Mouse (Mus musculus) WW6 (cell line): ENCODE measurements around the gene Prpf40a.

Experiments
- DNase-seq: peaks from one replicate; pipeline ENCODE4 v3.0.0-alpha.2; 2013; ENCODE audit warnings: low read depth, low spot score

The Prpf40a gene

DNA sequence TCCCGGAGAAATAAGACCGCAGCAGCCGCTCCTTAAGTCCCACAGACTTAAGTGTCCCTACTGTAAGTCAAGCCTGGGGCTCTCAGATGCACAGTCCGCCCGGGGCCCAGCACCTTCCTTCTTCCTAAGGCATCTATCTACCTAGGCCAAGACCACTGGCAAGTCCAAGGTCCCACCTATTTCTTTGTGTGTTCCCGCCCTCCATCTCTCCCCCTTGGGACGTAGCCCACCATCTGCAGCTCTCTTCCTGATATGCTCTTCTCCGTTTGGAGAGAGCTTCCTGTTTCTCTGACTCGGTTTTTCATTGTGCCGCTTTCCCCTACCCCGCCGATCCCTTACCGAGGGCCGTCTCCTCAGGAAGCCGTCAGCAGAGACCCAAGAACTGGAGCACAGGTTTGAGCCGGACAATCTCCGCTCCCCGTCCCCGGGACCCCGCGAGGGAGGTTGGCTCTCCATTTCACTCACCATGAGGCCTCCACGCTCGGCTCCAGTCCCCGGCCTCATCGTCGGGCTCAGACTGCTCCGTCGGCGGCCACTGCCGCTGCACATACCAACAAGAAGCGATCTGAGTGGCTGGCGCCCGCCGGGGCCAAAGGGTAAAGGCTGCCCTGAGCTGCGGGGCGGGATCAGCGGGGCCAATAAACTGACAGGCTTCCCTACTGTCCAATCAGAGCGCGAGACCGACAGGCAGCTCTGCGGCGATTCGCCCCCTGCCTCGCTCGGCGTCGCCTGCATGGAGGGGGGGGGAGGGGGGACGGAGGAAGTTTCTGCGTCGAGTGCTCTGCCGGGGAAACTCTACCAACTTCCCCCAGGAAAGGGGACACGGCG is at the start of gene Prpf40a:
Prpf40a (minus strand) TSS at position 601 of the 828 bp plus-strand sequence.
- peak; percentile 93 for DNase-seq

- no peak for DNase-seq
These were observed 31.2 kb upstream of the Prpf40a start for GRCm38 (mm10) chr2:53222242-53222641.

DNA sequence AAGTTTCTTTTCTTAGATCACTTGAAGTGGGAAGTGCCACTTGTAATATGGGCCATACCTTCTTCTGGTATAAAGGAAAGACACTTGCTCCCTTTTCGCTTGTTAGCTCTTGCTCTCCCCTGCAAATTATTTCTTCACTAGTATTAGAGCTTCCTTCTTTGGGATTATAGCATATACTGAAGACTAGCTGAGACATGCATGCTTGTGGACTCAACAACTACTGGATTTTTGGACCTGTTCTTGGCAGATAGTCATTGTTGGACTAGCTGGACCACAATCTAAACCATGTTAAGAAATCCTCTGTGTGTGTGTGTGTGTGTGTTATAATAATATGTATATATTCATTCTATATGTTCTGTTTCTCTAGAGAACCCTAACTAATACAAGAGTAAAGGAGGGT is 22.4 kb upstream of the Prpf40a start:
- DNase-seq: no peak

- no peak for DNase-seq
These were observed 15.7 kb upstream of the Prpf40a start for GRCm38 (mm10) chr2:53206749-53207148.

- DNase-seq: no peak
These were observed 13.5 kb upstream of the Prpf40a start for GRCm38 (mm10) chr2:53204373-53205274.

GRCm38 (mm10) chr2:53200164-53200885 is 9.2 kb upstream of the Prpf40a start:
- DNase-seq: no peak

GRCm38 (mm10) chr2:53199203-53199602 is 8.1 kb upstream of the Prpf40a start:
- no peak for DNase-seq

- DNase-seq: no peak
These were observed 5.3 kb upstream of the Prpf40a start for GRCm38 (mm10) chr2:53196431-53196830.

- no peak for DNase-seq
These were observed 1.3 kb upstream of the Prpf40a start for GRCm38 (mm10) chr2:53192386-53192785.

- DNase-seq: peak; percentile 81
These were observed 588 bp upstream of the Prpf40a start, which contains the start of gene Arl6ip6 for GRCm38 (mm10) chr2:53191523-53192220. Arl6ip6 (plus strand) TSS chr2:53191726.

DNA sequence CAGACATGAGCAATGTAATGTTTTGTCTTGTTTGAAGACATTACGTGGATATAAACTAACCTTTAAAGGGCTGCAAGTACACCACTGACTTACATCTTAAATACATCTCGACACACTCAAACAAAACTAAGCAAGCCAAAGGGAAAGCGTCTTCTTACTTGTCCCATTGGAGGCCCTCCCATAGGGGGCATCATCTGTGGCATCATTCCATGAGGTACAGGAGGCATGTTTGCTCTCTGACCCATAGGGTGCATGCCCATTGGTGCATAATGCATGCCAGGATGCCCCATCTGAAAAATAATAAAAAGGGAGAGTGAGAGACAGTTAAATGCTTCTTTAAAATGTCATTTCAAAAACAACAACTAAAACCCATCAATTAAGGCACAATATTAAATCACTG is 1.3 kb downstream of the Prpf40a start:
- DNase-seq: peak; percentile 16

DNA sequence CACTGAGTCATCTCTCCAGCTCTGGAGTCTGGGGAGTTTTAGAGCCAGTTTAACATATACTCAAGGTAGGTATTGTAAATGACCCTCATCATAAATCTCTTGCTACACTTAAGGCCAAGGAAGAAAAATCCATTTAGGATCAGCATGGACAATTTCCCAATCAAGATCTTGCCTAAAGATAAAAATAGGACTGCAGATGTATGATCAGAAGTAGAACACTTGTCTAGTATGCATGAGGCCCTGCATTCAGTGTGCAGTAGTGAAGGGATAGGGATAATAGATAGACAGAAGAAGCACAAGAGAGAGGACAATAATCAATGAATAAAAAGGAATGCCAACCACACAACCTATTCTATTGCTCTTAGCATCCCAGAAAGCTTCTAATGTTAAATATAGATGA is 11.2 kb downstream of the Prpf40a start:
- no peak for DNase-seq

GRCm38 (mm10) chr2:53178966-53179365 is 12.1 kb downstream of the Prpf40a start:
- no peak for DNase-seq

- DNase-seq: no peak
These were observed 17.1 kb downstream of the Prpf40a start for GRCm38 (mm10) chr2:53173966-53174365.

GRCm38 (mm10) chr2:53146852-53147251 is 44.2 kb downstream of the Prpf40a start:
- no peak for DNase-seq

DNA sequence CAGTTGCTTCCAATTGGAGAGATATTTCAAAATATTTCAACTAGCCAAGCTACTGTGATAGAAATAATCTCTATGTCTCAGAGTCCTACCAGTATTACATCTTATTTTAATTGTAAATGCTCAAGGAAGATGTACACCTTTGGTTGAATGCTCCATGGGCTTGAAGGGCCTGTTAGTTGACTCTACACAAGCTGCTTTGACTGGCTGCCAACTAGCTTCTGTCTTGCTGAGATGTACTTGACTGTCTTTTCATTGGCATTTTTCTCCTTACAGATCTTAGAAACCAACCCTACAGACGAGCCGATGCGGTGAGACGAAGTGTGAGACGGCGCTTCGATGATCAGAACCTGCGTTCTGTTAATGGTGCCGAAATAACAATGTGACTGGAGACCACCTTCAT is 59.5 kb downstream of the Prpf40a start:
- no peak for DNase-seq

DNA sequence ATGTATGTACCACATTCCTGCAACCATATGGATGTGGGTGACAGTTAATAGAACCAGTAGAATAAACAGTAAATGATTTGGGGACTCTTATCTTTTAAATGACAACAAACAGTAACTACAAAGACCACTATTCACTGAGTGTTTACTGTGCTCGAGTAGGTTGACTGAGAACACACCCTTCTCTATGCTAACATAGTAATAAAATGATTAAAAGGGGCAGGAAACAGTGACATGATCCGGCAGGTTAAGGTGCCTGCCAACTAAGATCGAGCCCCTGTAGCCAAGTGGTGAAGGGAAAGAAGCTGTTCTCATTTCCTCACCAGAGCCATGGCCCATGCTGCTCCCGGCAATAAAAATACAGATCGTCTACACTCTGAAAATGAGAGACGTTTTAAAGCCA is 62.0 kb downstream of the Prpf40a start:
- no peak for DNase-seq

DNA sequence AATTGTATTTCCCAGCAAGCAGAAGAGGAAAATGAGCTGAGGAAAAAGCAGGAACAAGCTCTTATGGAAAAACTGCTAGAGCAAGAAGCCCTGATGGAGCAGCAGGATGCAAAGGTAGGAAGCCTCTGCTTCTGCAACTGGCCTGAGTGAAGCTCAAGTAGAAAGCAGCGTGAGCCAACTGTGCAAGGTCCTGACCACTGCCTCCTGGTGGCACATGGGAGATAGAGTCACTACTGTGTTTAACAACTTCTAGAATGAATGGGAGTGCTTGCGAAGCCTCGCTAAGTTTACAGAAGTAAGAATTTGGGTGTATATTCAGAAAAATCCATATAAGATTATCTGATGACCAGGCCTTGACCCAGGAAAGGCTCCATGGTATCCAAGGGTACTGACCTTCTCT is 65.1 kb downstream of the Prpf40a start:
- DNase-seq: no peak

GRCm38 (mm10) chr2:53121797-53122196 is 69.3 kb downstream of the Prpf40a start:
- DNase-seq: no peak

DNA sequence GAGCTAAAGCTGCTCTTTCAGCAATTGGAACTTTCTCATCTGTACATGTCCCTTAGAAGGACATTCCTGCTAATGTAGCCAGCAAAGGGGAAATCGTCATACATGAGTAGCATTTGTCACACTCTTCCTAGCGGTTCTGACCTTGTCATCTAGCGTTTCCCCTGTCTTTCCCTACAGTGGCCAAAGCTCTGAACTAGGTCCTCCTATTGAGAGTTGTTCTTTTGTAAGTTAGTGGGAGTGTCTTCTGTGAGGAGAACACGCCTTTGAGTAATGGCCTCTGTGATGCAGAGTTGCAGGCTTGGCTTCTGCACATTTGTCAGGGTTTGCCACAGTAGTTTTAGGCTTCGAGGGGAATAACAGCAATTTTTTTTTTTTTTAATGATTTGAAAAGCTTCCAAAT is 82.5 kb downstream of the Prpf40a start:
- DNase-seq: no peak

DNA sequence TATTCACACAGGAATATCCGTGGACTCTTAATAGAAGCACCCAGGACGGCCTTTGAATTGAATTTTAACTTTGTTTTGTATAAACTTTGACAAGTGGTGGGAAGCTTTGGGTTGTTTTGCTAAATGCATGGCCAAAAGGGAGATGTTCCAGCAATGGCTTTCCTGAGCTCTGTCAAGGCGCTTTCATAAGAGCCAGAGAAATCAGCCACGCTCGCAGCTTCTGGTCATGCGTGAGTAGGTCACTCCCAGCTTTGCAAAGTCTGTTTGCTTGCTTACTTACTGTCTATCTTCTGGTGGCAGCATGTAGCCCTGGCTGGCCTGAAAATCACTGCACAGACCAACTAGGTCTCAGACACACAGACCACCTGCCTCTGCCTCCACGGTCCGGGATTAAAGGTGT is 84.6 kb downstream of the Prpf40a start:
- no peak for DNase-seq
